Mouse (Mus musculus) megakaryocyte-erythroid progenitor cell, adult 5-6 weeks (primary cell): Measurements from ENCODE around the gene Ncbp1. TPM values are rescaled to one million over a fixed set of nuclear protein-coding genes. Genes with fewer than 3 reads are reported as not detected.
"Not testable (repeated sequence)": the region's sequence is repeated elsewhere in the genome, so short reads cannot be mapped to it uniquely, and the experiment has no call there.

Experiments used
- ATAC-seq: replicated peaks from 2 replicates; pipeline ENCODE4 v1.8.0; 2016; ENCODE audit warnings: mild to moderate bottlenecking, inconsistent platforms; ENCODE audit not compliant: severe bottlenecking, poor library complexity, low FRiP score, low TSS enrichment
- total RNA-seq, 2 experiments: library from RNA; stranded (forward) in 1 of 2; stranded (reverse) in 1 of 2; fragments of 200-1000, 215-1000 nt in 1 of 2; fragments of >200 nt in 1 of 2; fragmentation: Nextera tagmentation in 1 of 2; gene quantifications; 2 replicates each; pipeline ENCODE4 v1.2.3; 2014 to 2017

The Ncbp1 gene
- total RNA-seq, 2 experiments from 2014 or later, result 88.8 to 108 TPM

- no peak for ATAC-seq
These were observed 15.1 kb upstream of the Ncbp1 start for GRCm38 (mm10) chr4:46123358-46123757.

- peak; percentile 82 for ATAC-seq
These were observed 11.9 kb upstream of the Ncbp1 start for GRCm38 (mm10) chr4:46126541-46126940.

GRCm38 (mm10) chr4:46129311-46130004 is 9.0 kb upstream of the Ncbp1 start:
- no peak for ATAC-seq

- peak; percentile 58; the same call in 1 of the 2 replicates for ATAC-seq
These were observed 8.2 kb upstream of the Ncbp1 start for GRCm38 (mm10) chr4:46130221-46130620.

- no peak for ATAC-seq
These were observed 6.6 kb upstream of the Ncbp1 start for GRCm38 (mm10) chr4:46131791-46132190.

- peak; percentile 61 for ATAC-seq
These were observed 655 bp upstream of the Ncbp1 start for GRCm38 (mm10) chr4:46137629-46138286.

- peak; percentile 61; the same call in 1 of the 2 replicates for ATAC-seq
These were observed 5.9 kb downstream of the Ncbp1 start for GRCm38 (mm10) chr4:46144323-46144722.

- no peak for ATAC-seq
These were observed 8.5 kb downstream of the Ncbp1 start for GRCm38 (mm10) chr4:46146881-46147280.

GRCm38 (mm10) chr4:46151903-46152544 is 13.6 kb downstream of the Ncbp1 start:
- ATAC-seq, result no peak

- ATAC-seq, result no peak
These were observed 25.6 kb downstream of the Ncbp1 start for GRCm38 (mm10) chr4:46164027-46164426.

- ATAC-seq, result no peak
These were observed 27.4 kb downstream of the Ncbp1 start for GRCm38 (mm10) chr4:46165831-46166230.

- no peak for ATAC-seq
These were observed 33.3 kb downstream of the Ncbp1 start for GRCm38 (mm10) chr4:46171761-46172160.

GRCm38 (mm10) chr4:46176313-46176712 is 37.9 kb downstream of the Ncbp1 start:
- no peak for ATAC-seq

- no peak for ATAC-seq
These were observed 38.6 kb downstream of the Ncbp1 start for GRCm38 (mm10) chr4:46177018-46177417.

- no peak for ATAC-seq
These were observed 39.1 kb downstream of the Ncbp1 start for GRCm38 (mm10) chr4:46177496-46177895.

GRCm38 (mm10) chr4:46181168-46181567 is 42.8 kb downstream of the Ncbp1 start:
- ATAC-seq, result no peak

GRCm38 (mm10) chr4:46182181-46182580 is 43.8 kb downstream of the Ncbp1 start:
- no peak for ATAC-seq

GRCm38 (mm10) chr4:46185423-46185822 is 47.0 kb downstream of the Ncbp1 start:
- ATAC-seq, result no peak

GRCm38 (mm10) chr4:46185890-46186289 is 47.5 kb downstream of the Ncbp1 start:
- ATAC-seq, result no peak

GRCm38 (mm10) chr4:46186466-46186865 is 48.1 kb downstream of the Ncbp1 start:
- ATAC-seq, result no peak

GRCm38 (mm10) chr4:46192011-46192410 is 53.6 kb downstream of the Ncbp1 start:
- ATAC-seq, result not testable (repeated sequence)
